Mouse (Mus musculus) E14TG2a.4 (cell line): Measurements from ENCODE around the gene Taldo1.

ENCODE experiments used
- CTCF ChIP-seq: conservative IDR thresholded peaks from 2 replicates; pipeline ENCODE4 v1.5.1; 2014; ENCODE audit warnings: low read length
- NANOG ChIP-seq: IDR thresholded peaks from 2 replicates; pipeline ENCODE4 v1.6.1; 2014; ENCODE audit warnings: borderline replicate concordance, low read length, mixed read lengths

- no peak for TF ChIP-seq CTCF
- TF ChIP-seq NANOG = no peak
Observed at GRCm38 (mm10) chr7:141420030-141420702, 28.2 kb downstream of the Taldo1 start.
